Mouse (Mus musculus) ovary, postnatal 14 days (tissue): ENCODE data around the gene Itpr2.
"Not testable (repeated sequence)": the region's sequence is repeated elsewhere in the genome, so short reads cannot be mapped to it uniquely, and the experiment has no call there.

ENCODE experiments used
- DNase-seq: peaks from one replicate; pipeline ENCODE4 v3.0.0; 2022; ENCODE audit warnings: low spot score

Itpr2 gene

GRCm38 (mm10) chr6:146468361-146468760 is 33.7 kb downstream of the Itpr2 start:
- DNase-seq = no peak

GRCm38 (mm10) chr6:146464645-146465042 is 37.4 kb downstream of the Itpr2 start:
- DNase-seq = not testable (repeated sequence)

- DNase-seq = no peak
Observed at GRCm38 (mm10) chr6:146464014-146464644, 37.9 kb downstream of the Itpr2 start.

GRCm38 (mm10) chr6:146460936-146461335 is 41.1 kb downstream of the Itpr2 start:
- no peak for DNase-seq

- DNase-seq = no peak
Observed at GRCm38 (mm10) chr6:146458436-146458835, 43.6 kb downstream of the Itpr2 start.

- DNase-seq = no peak
Observed at GRCm38 (mm10) chr6:146456741-146457140, 45.3 kb downstream of the Itpr2 start.

GRCm38 (mm10) chr6:146454520-146455511 is 47.2 kb downstream of the Itpr2 start:
- DNase-seq = no peak

GRCm38 (mm10) chr6:146452474-146452873 is 49.5 kb downstream of the Itpr2 start:
- no peak for DNase-seq

GRCm38 (mm10) chr6:146446032-146446704 is 55.9 kb downstream of the Itpr2 start:
- no peak for DNase-seq

- DNase-seq = no peak
Observed at GRCm38 (mm10) chr6:146439826-146440225, 62.2 kb downstream of the Itpr2 start.

- no peak for DNase-seq
Observed at GRCm38 (mm10) chr6:146439071-146439818, 62.8 kb downstream of the Itpr2 start.

GRCm38 (mm10) chr6:146438057-146438456 is 64.0 kb downstream of the Itpr2 start:
- DNase-seq = no peak

- no peak for DNase-seq
Observed at GRCm38 (mm10) chr6:146436916-146437496, 65.0 kb downstream of the Itpr2 start.

GRCm38 (mm10) chr6:146434217-146434616 is 67.8 kb downstream of the Itpr2 start:
- no peak for DNase-seq

- no peak for DNase-seq
Observed at GRCm38 (mm10) chr6:146432218-146432865, 69.7 kb downstream of the Itpr2 start.

GRCm38 (mm10) chr6:146431777-146432176 is 70.2 kb downstream of the Itpr2 start:
- no peak for DNase-seq

GRCm38 (mm10) chr6:146429694-146430380 is 72.2 kb downstream of the Itpr2 start:
- DNase-seq = no peak

GRCm38 (mm10) chr6:146424778-146425177 is 77.2 kb downstream of the Itpr2 start:
- DNase-seq = no peak

- no peak for DNase-seq
Observed at GRCm38 (mm10) chr6:146424326-146424725, 77.7 kb downstream of the Itpr2 start.

- DNase-seq = no peak
Observed at GRCm38 (mm10) chr6:146420718-146421117, 81.3 kb downstream of the Itpr2 start.
